Mouse (Mus musculus) myocyte (in vitro differentiated cells): ENCODE measurements at regions not wholly inside any gene's neighbourhood (a gene's known extent, or its start where the extent isn't known, plus 50 kb on each side); places are given as distances from the start of the nearest gene placed in this dataset.

Experiments used
- CEBPB ChIP-seq: IDR thresholded peaks from 2 replicates; pipeline ENCODE4 v1.6.1; 2011; ENCODE audit warnings: mild to moderate bottlenecking, moderate library complexity; ENCODE audit not compliant: poor library complexity, insufficient read depth, severe bottlenecking
- E2F4 ChIP-seq: IDR thresholded peaks from one replicate; pipeline ENCODE4 v1.6.1; 2011; ENCODE audit warnings: mild to moderate bottlenecking, control low read depth, moderate library complexity; ENCODE audit not compliant: insufficient read depth
- MAX ChIP-seq: IDR thresholded peaks from one replicate; pipeline ENCODE4 v1.6.1; 2011; ENCODE audit warnings: low read depth, mild to moderate bottlenecking, control low read depth
- MYOD1 ChIP-seq, 3 experiments: IDR thresholded peaks; one replicate each; pipeline ENCODE4 v1.6.1; 2011; ENCODE audit warnings: control low read depth in 2 of 3, low read depth in 2 of 3, mild to moderate bottlenecking in 2 of 3, moderate library complexity in 1 of 3; ENCODE audit not compliant: insufficient read length in 2 of 3, control insufficient read depth in 1 of 3
- POLR2A ChIP-seq: IDR thresholded peaks from one replicate; pipeline ENCODE4 v1.6.1; 2011; ENCODE audit warnings: low read depth, mild to moderate bottlenecking, control low read depth, moderate library complexity; ENCODE audit not compliant: insufficient read length
- REST ChIP-seq: IDR thresholded peaks from one replicate; pipeline ENCODE4 v1.6.1; 2011; ENCODE audit warnings: mild to moderate bottlenecking, control low read depth, moderate library complexity; ENCODE audit not compliant: insufficient read depth, insufficient read length
- SRF ChIP-seq: IDR thresholded peaks from one replicate; pipeline ENCODE4 v1.6.1; 2011; ENCODE audit warnings: low read depth; ENCODE audit not compliant: control insufficient read depth, insufficient read length
- TCF12 ChIP-seq: IDR thresholded peaks from one replicate; pipeline ENCODE4 v1.6.1; 2011; ENCODE audit warnings: mild to moderate bottlenecking, control low read depth; ENCODE audit not compliant: poor library complexity, insufficient read depth, severe bottlenecking

- TF ChIP-seq MYOD1 (IDR thresholded peaks at IDR 0.05; ENCODE audit: control insufficient read depth in 1 of 3, insufficient read length in 2 of 3, low read depth in 2 of 3) (no peak), CEBPB (no peak), MAX (no peak), POLR2A (no peak), SRF (no peak), TCF12 (no peak), REST (no peak), E2F4 (no peak)
Measured at GRCm38 (mm10) chr6:47647876-47648275, 52.7 kb upstream of the Ezh2 start.
